ENCODE assay signal across 9 mouse cellular contexts in the genomic region with DNA sequence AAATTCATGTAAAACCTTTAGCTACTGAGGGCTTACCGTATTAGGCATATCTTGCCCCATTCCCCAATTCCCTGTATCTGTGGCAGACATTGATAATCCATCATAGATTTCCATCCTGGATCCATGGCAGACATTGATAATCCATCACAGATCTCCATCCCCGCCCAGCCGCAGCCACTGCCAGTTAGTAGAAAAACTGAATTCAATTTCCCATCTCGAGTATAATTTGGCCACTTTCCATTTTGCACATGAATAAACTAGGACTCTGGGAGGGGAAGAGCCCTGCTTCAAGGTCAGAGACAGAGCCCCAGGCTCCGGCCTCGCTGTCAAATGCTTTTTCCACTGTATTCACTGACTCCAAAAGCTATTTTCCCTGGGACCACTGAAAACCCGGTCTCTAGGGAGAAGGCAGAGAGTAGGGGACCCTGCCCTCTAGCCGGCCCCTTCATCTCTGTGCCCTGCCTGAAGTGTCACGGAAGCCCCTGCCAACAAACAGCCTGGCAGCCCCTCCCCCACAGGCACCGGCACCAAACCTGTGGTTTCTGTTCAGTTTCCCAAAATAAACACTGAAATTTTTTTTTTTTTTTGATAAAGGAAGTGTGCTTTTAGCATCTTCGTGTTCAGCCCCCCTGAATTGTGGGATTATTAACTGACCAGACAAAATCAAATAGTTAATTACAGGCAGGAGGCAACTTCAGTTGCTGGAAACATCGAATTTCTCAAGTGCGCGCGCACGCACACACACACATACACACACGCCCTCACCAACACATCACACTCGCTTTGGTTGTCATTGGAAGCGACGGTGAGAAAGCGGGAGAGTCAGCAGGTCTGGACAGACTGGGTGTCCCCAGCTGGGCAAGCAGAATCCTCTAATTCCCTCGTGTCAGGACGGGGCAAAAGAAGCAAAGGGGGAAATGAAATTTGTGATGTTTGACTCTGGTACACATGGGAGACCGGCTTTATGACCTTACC. TPM values are rescaled to one million over a fixed set of nuclear protein-coding genes. Genes with fewer than 3 reads are reported as not detected.
DNase-seq lines count a peak whose midpoint lies in the region; ATAC-seq and TF ChIP-seq lines count a peak whose summit lies in the region.
"Had no signal": no experiment of that assay in that cellular context is flagged by ENCODE, and none has a peak within 500 bp of the region (broad histone marks: within the 10 kb centered on the region; RNA-seq: fewer than 3 reads in every experiment).

No protein-coding gene starts in this region.

- TF ChIP-seq EP300 in stomach, postnatal 0 days (optimal IDR thresholded peaks at IDR 0.05) = no peak

- H3K27ac ChIP-seq in kidney, postnatal 0 days = no peak overlapping the region
- no peak overlapping the region for H3K27ac ChIP-seq in intestine, embryonic 15.5 days
- H3K27ac ChIP-seq in stomach, postnatal 0 days (replicated peaks) = no peak overlapping the region

- no peaks in the 10 kb centered on the region for H3K9me3 ChIP-seq in kidney, postnatal 0 days (replicated peaks; ENCODE audit: low read length)
- H3K9me3 ChIP-seq in intestine, embryonic 15.5 days = no peaks in the 10 kb centered on the region
- no peaks in the 10 kb centered on the region for H3K9me3 ChIP-seq in stomach, postnatal 0 days (ENCODE audit: control insufficient read depth, low read length)

- peak overlapping the region; percentile 27; the same call in 1 of the 2 replicates for H3K4me2 ChIP-seq in kidney, postnatal 0 days (ENCODE audit: low read length)
- H3K4me2 ChIP-seq in intestine, embryonic 15.5 days (replicated peaks) = peak overlapping the region; percentile 19; the same call in 1 of the 2 replicates
- peak overlapping the region; percentile 31 for H3K4me2 ChIP-seq in stomach, postnatal 0 days (replicated peaks; ENCODE audit: low read depth)

- H3K9ac ChIP-seq in kidney, postnatal 0 days (ENCODE audit: low read depth, low read length) = no peak overlapping the region
- H3K9ac ChIP-seq in intestine, embryonic 15.5 days = no peak overlapping the region
- H3K9ac ChIP-seq in stomach, postnatal 0 days (ENCODE audit: low read length) = peak overlapping the region; percentile 27; the same call in 1 of the 2 replicates

- H3K36me3 ChIP-seq in kidney, postnatal 0 days (ENCODE audit: insufficient read depth, low read length) = no peaks in the 10 kb centered on the region
- H3K36me3 ChIP-seq in intestine, embryonic 15.5 days = no peaks in the 10 kb centered on the region
- no peaks in the 10 kb centered on the region for H3K36me3 ChIP-seq in stomach, postnatal 0 days (ENCODE audit: control insufficient read depth, insufficient read depth, low read length)

- ATAC-seq in kidney, postnatal 0 days (replicated peaks; ENCODE audit: low FRiP score, low read depth) = no peak
- ATAC-seq in intestine, embryonic 15.5 days = no peak
- ATAC-seq in stomach, postnatal 0 days (ENCODE audit: low FRiP score, low TSS enrichment) = no peak

- no peak for TF ChIP-seq POLR2A in brain, embryonic 14.5 days (IDR thresholded peaks at IDR 0.05; ENCODE audit: borderline replicate concordance, extremely low read depth, insufficient read depth, insufficient read length, poor library complexity, severe bottlenecking)

- intact Hi-C loops in heart, postnatal 10 days (cut with DNase I) = no loop called here

- WGBS in kidney, postnatal 0 days = 58% methylated on average over 24 of the region's 24 CpGs
- 58% methylated on average over 24 of the region's 24 CpGs for WGBS in intestine, embryonic 15.5 days
- WGBS in stomach, postnatal 0 days = 47% methylated on average over 24 of the region's 24 CpGs

- no peaks in the 10 kb centered on the region for H3K27me3 ChIP-seq in kidney, postnatal 0 days (ENCODE audit: insufficient read depth, low read length)
- H3K27me3 ChIP-seq in intestine, embryonic 15.5 days (replicated peaks) = no peaks in the 10 kb centered on the region
- H3K27me3 ChIP-seq in stomach, postnatal 0 days (ENCODE audit: control insufficient read depth, insufficient read depth, low read length) = no peaks in the 10 kb centered on the region

- no peaks in the 10 kb centered on the region for H3K4me1 ChIP-seq in kidney, postnatal 0 days (replicated peaks; ENCODE audit: insufficient read depth, low read length)
- no peaks in the 10 kb centered on the region for H3K4me1 ChIP-seq in intestine, embryonic 15.5 days (replicated peaks)
- H3K4me1 ChIP-seq in stomach, postnatal 0 days (replicated peaks; ENCODE audit: control insufficient read depth, insufficient read depth) = no peaks in the 10 kb centered on the region

- DNase-seq in kidney, postnatal 0 days (ENCODE audit: low spot score) = peak; percentile 46
- no peak for DNase-seq in kidney, postnatal 10 days
- peak; percentile 73 for DNase-seq in brain, embryonic 14.5 days (ENCODE audit: low read depth)
- no peak for DNase-seq in stomach, postnatal 0 days (ENCODE audit: low spot score)
- no peak for DNase-seq in frontal cortex, postnatal 25 days (ENCODE audit: low spot score in 2 of 2)
- no peak for DNase-seq in adipocyte (ENCODE audit: low spot score)
- DNase-seq in heart, postnatal 10 days = no peak

- no peak overlapping the region for H3K4me3 ChIP-seq in kidney, postnatal 0 days (replicated peaks; ENCODE audit: low read depth, low read length)
- H3K4me3 ChIP-seq in intestine, embryonic 15.5 days (replicated peaks) = no peak overlapping the region
- peak overlapping the region; percentile 16; the same call in 1 of the 2 replicates for H3K4me3 ChIP-seq in stomach, postnatal 0 days (ENCODE audit: low read depth, low read length)

- TF ChIP-seq CTCF in kidney, postnatal 0 days (IDR thresholded peaks at IDR 0.05; ENCODE audit: low read depth) = no peak
- TF ChIP-seq CTCF in brain, embryonic 14.5 days (IDR thresholded peaks at IDR 0.05; ENCODE audit: borderline replicate concordance, extremely low read depth, insufficient read depth, insufficient read length) = no peak
- TF ChIP-seq CTCF in stomach, postnatal 0 days (IDR thresholded peaks at IDR 0.05; ENCODE audit: low read depth) = no peak

RNA-seq across cellular contexts. Expression of a gene that starts 14.0 kb away (rescaled TPM):
- 12.4 and 13.3 TPM in 2 replicates for polyA plus RNA-seq in kidney, postnatal 0 days (2015; fragmentation: Nextera tagmentation; extraction: Ambion mirVana)
- polyA plus RNA-seq in brain, embryonic 14.5 days (2012; rRNA removed) = 232 and 238 TPM in 2 replicates
- 8.7 and 10.4 TPM in 2 replicates for polyA plus RNA-seq in intestine, embryonic 15.5 days (2015; fragmentation: Nextera tagmentation; extraction: Ambion mirVana)
- 3.2 and 3.6 TPM in 2 replicates for polyA plus RNA-seq in stomach, postnatal 0 days (2015; fragmentation: Nextera tagmentation; extraction: Ambion mirVana)
- total RNA-seq in heart, postnatal 10 days (2021) = 1 to 10 TPM; 3.1 to 4.3 TPM

RNA-seq across cellular contexts. Expression of a gene that starts 50.7 kb away (rescaled TPM):
- 0.97 and 0.98 TPM in 2 replicates for polyA plus RNA-seq in kidney, postnatal 0 days (2015; fragmentation: Nextera tagmentation; extraction: Ambion mirVana)
- polyA plus RNA-seq in brain, embryonic 14.5 days (2012; rRNA removed) = not detected in 2 replicates
- 2.1 and 2.9 TPM in 2 replicates for polyA plus RNA-seq in intestine, embryonic 15.5 days (2015; fragmentation: Nextera tagmentation; extraction: Ambion mirVana)
- polyA plus RNA-seq in stomach, postnatal 0 days (2015; fragmentation: Nextera tagmentation; extraction: Ambion mirVana) = 464 and 489 TPM in 2 replicates
- not detected for total RNA-seq in heart, postnatal 10 days (2021)
- total RNA-seq: layer of hippocampus, adult 8-10 months had no signal

Comparison
In these comparisons a context has a peak if more than half of its experiments do, and no peak if none do; other contexts are left out.
1. DNase-seq: peak in kidney, postnatal 0 days (single experiment) and brain, embryonic 14.5 days (single experiment); none in kidney, postnatal 10 days (single experiment), stomach, postnatal 0 days (single experiment), frontal cortex, postnatal 25 days (0 of 2), adipocyte (single experiment) and heart, postnatal 10 days (0 of 2).
2. RNA of a gene that starts 14.0 kb away (polyA plus RNA-seq): 232 to 238 TPM in brain, embryonic 14.5 days; 12.4 to 13.3 TPM in kidney, postnatal 0 days, 8.7 to 10.4 TPM in intestine, embryonic 15.5 days and 3.2 to 3.6 TPM in stomach, postnatal 0 days; every median in the first group is over 10 times any median in the second.
3. RNA of a gene that starts 50.7 kb away (polyA plus RNA-seq): 464 to 489 TPM in stomach, postnatal 0 days; 2.1 to 2.9 TPM in intestine, embryonic 15.5 days, 0.97 to 0.98 TPM in kidney, postnatal 0 days and not detected in brain, embryonic 14.5 days; every median in the first group is over 100 times any median in the second.
4. Peak in every context shown above with its lines, with median percentiles within 50 percentile points of each other: H3K4me2 ChIP-seq.